Mouse (Mus musculus): ENCODE results near the gene 1810037I17Rik. TPM values are rescaled to one million over a fixed set of nuclear protein-coding genes. Genes with fewer than 3 reads are reported as not detected.

1810037I17Rik gene
- total RNA-seq, 2 experiments from 2014 or later: 50.8 to 53.7 TPM

- no peak overlapping the region for H3K4me3 ChIP-seq
- no peak overlapping the region for H3K27ac ChIP-seq
- TF ChIP-seq CTCF (conservative IDR thresholded peaks at IDR 0.05): no peak
- DNase-seq (ENCODE audit: low spot score in 2 of 2): no peak
Observed at GRCm38 (mm10) chr3:122964301-122964700, 40.3 kb downstream of the 1810037I17Rik start.

DNA sequence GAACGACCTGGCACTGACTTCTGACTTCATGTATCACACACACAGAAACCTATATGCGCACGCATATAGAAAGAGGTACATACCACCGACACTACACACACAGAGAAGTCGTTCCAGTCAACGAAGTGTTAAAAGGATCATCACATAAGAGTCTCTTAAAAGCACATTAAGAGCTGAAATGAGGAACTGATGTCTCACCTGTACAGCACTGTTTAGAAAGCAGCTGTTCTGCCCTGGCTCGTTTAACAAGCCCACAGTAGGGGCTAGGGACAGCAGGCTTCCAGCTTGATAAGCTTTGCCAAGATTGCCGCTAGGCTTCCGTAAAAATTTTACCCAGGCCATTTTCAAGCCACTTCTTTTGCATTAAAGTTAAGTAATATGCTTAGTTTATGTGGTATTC, 44.4 kb downstream of the 1810037I17Rik start:
- Histone ChIP-seq H3K27ac (no peak overlapping the region), H3K4me3 (no peak overlapping the region)
- no peak for TF ChIP-seq CTCF (conservative IDR thresholded peaks at IDR 0.05)
- DNase-seq (ENCODE audit: low spot score in 2 of 2): no peak

GRCm38 (mm10) chr3:122972126-122972822, 48.3 kb downstream of the 1810037I17Rik start:
- H3K4me3 ChIP-seq: no peak overlapping the region
- TF ChIP-seq CTCF (conservative IDR thresholded peaks at IDR 0.05): no peak

DNA sequence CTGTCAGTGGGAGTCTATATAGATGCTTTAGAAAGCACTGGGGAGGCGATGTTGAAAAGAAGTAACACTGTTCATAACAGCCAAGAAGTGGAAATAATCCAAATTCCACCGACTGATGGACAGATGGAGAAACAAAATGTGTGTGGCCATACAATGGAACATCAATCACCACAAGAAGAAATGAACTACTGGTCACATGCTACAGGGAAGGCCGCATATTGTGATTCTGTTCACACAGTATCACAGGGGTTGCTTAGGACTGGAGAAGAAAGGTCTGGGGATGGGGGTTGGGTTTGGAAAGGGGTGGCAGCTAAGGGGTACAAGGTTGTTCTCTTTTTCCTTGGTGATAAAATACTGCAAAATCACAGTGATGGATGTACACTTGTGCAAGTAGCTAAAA, 50.8 kb downstream of the 1810037I17Rik start:
- H3K4me3 ChIP-seq: no peak overlapping the region
- DNase-seq (ENCODE audit: low spot score in 2 of 2): no peak
- peak overlapping the region; percentile 19; the same call in 1 of the 2 replicates for H3K27ac ChIP-seq
- no peak for TF ChIP-seq CTCF (conservative IDR thresholded peaks at IDR 0.05)

More at GRCm38 (mm10) chr3:122972126-122972822, 48.3 kb downstream of the 1810037I17Rik start:
- DNase-seq (ENCODE audit: low spot score in 2 of 2): no peak
- no peak overlapping the region for H3K27ac ChIP-seq

GRCm38 (mm10) chr3:122975363-122975762, 51.4 kb downstream of the 1810037I17Rik start:
- DNase-seq (ENCODE audit: low spot score in 2 of 2): no peak
- Histone ChIP-seq H3K4me3 (no peak overlapping the region), H3K27ac (peak overlapping the region; percentile 19; the same call in 1 of the 2 replicates)
- no peak for TF ChIP-seq CTCF (conservative IDR thresholded peaks at IDR 0.05)

Other genes with a start within 250 kb of the 1810037I17Rik start
- gene Pde5a, start 195.3 kb upstream of the 1810037I17Rik start, total RNA-seq (2021): 10 to 100 TPM; 14.8 to 16.7 TPM
- not detected for gene Fabp2, start 29.1 kb upstream of the 1810037I17Rik start, total RNA-seq (2021)
- not detected for gene Gm10959, start 4.8 kb upstream of the 1810037I17Rik start, total RNA-seq (2021)
- gene Usp53, start 60.3 kb downstream of the 1810037I17Rik start, total RNA-seq (2021): 10 to 100 TPM; 27.3 to 29.1 TPM
- gene Myoz2, start 110.8 kb downstream of the 1810037I17Rik start, total RNA-seq (2021): under 1 TPM in 1 of 2 experiments, not detected in 1; 0.74 TPM

Measured in layer of hippocampus, adult 2 months (tissue).